Mouse (Mus musculus) limb, embryonic 15.5 days (tissue): ENCODE measurements around the gene Ptpn14. TPM values are rescaled to one million over a fixed set of nuclear protein-coding genes. Genes with fewer than 3 reads are reported as not detected.

Experiments used
- ATAC-seq: fragments of 200-750 bp; cut with Nextera tagmentation; 2 replicates; pipeline ENCODE4 v1.8.0; 2017; ENCODE audit warnings: low read depth, moderate TSS enrichment; ENCODE audit not compliant: insufficient number of reproducible peaks, low FRiP score, low TSS enrichment
- H3K27ac ChIP-seq: fragments of 300-500 bp; sonication (generic); 2 replicates; pipeline ENCODE4 v1.5.1; 2015; ENCODE audit warnings: moderate library complexity, mild to moderate bottlenecking, inconsistent platforms
- H3K27me3 ChIP-seq: fragments of 300-500 bp; sonication (generic); 2 replicates; pipeline ENCODE4 v1.6.1; 2015; ENCODE audit warnings: inconsistent platforms
- H3K36me3 ChIP-seq: fragments of 300-500 bp; sonication (generic); 2 replicates; pipeline ENCODE4 v1.6.1; 2015; ENCODE audit warnings: inconsistent platforms
- H3K4me1 ChIP-seq: fragments of 300-500 bp; sonication (generic); 2 replicates; pipeline ENCODE4 v1.6.1; 2015; ENCODE audit warnings: inconsistent platforms
- H3K4me2 ChIP-seq: fragments of 300-500 bp; sonication (generic); 2 replicates; pipeline ENCODE4 v1.6.1; 2015; ENCODE audit warnings: mild to moderate bottlenecking, inconsistent platforms
- H3K4me3 ChIP-seq: fragments of 300-500 bp; sonication (generic); 2 replicates; pipeline ENCODE4 v1.5.1; 2015; ENCODE audit warnings: mild to moderate bottlenecking, inconsistent platforms
- H3K9ac ChIP-seq: fragments of 300-500 bp; sonication (generic); 2 replicates; pipeline ENCODE4 v1.6.1; 2015; ENCODE audit warnings: inconsistent platforms
- H3K9me3 ChIP-seq: fragments of 300-500 bp; sonication (generic); 2 replicates; pipeline ENCODE4 v1.6.1; 2016; ENCODE audit warnings: inconsistent platforms
- WGBS: fragments of 180-500 bp; shearing (Covaris S2); methylation state at CpG from one replicate; pipeline ENCODE4 v1.1.7; 2015; 5-methylcytosine and 5-hydroxymethylcytosine counted together
- polyA plus RNA-seq: library from polyadenylated mRNA; unstranded; fragments of >200 nt; fragmentation: Nextera tagmentation; extraction: Ambion mirVana; gene quantifications from 2 replicates; pipeline ENCODE4 v1.2.1, GENCODE M21; 2015

Ptpn14 gene
- polyA plus RNA-seq, 1 experiment from 2014 or later: 11.8 TPM

- no peaks in the 10 kb centered on the region for H3K36me3 ChIP-seq
- H3K4me2 ChIP-seq: peak overlapping the region; percentile 69
- H3K9ac ChIP-seq: peak overlapping the region; percentile 70
- peaks cover 49% of the 10 kb centered on the region for H3K4me1 ChIP-seq
- ATAC-seq: peak; percentile 82
- no peaks in the 10 kb centered on the region for H3K9me3 ChIP-seq
- no peaks in the 10 kb centered on the region for H3K27me3 ChIP-seq
- under 1% methylated on average over 22 of the region's 22 CpGs for WGBS
- H3K4me3 ChIP-seq: peak overlapping the region; percentile 70
- H3K27ac ChIP-seq: peak overlapping the region; percentile 98
Observed at GRCm38 (mm10) chr1:189727346-189727883, 653 bp upstream of the Ptpn14 start.

- H3K27me3 ChIP-seq: no peaks in the 10 kb centered on the region
- no peaks in the 10 kb centered on the region; the same call in 1 of the 2 replicates for H3K36me3 ChIP-seq
- H3K9ac ChIP-seq: peak overlapping the region; percentile 85
- H3K4me1 ChIP-seq: peaks cover 54% of the 10 kb centered on the region
- peak overlapping the region; percentile 70 for H3K4me3 ChIP-seq
- peak overlapping the region; percentile 98 for H3K27ac ChIP-seq
- H3K4me2 ChIP-seq: peak overlapping the region; percentile 69
- no peaks in the 10 kb centered on the region for H3K9me3 ChIP-seq
- WGBS: under 1% methylated on average over 15 of the region's 15 CpGs
- no peak for ATAC-seq
Observed at GRCm38 (mm10) chr1:189728784-189729115, 682 bp downstream of the Ptpn14 start.

- WGBS: 11% methylated on average over 17 of the region's 17 CpGs
- Histone ChIP-seq H3K4me1 (peaks cover 54% of the 10 kb centered on the region), H3K9me3 (no peaks in the 10 kb centered on the region), H3K9ac (peak overlapping the region; percentile 85), H3K36me3 (no peaks in the 10 kb centered on the region; the same call in 1 of the 2 replicates), H3K27me3 (no peaks in the 10 kb centered on the region), H3K27ac (peak overlapping the region; percentile 98), H3K4me3 (peak overlapping the region; percentile 70), H3K4me2 (peak overlapping the region; percentile 69)
- no peak for ATAC-seq
Observed at GRCm38 (mm10) chr1:189729141-189729815, 1.2 kb downstream of the Ptpn14 start.

GRCm38 (mm10) chr1:189731697-189732096 is 3.6 kb downstream of the Ptpn14 start:
- no peaks in the 10 kb centered on the region; the same call in 1 of the 2 replicates for H3K36me3 ChIP-seq
- H3K4me1 ChIP-seq: peaks cover 47% of the 10 kb centered on the region
- WGBS: 55% methylated on average over 10 of the region's 10 CpGs
- no peak overlapping the region for H3K9ac ChIP-seq
- H3K9me3 ChIP-seq: no peaks in the 10 kb centered on the region
- no peak overlapping the region for H3K4me3 ChIP-seq
- ATAC-seq: no peak
- 0 out of 2 replicates have a peak overlapping the region, but pooled peaks have one; percentile 10 for H3K4me2 ChIP-seq
- H3K27me3 ChIP-seq: no peaks in the 10 kb centered on the region
- H3K27ac ChIP-seq: peak overlapping the region; percentile 43; the same call in 1 of the 2 replicates

GRCm38 (mm10) chr1:189732156-189732555 is 4.1 kb downstream of the Ptpn14 start:
- H3K27ac ChIP-seq: peak overlapping the region; percentile 23
- ATAC-seq: no peak
- H3K27me3 ChIP-seq: no peaks in the 10 kb centered on the region
- 61% methylated on average over 8 of the region's 8 CpGs for WGBS
- H3K9me3 ChIP-seq: no peaks in the 10 kb centered on the region
- H3K4me2 ChIP-seq: no peak overlapping the region
- peaks cover 42% of the 10 kb centered on the region for H3K4me1 ChIP-seq
- H3K9ac ChIP-seq: no peak overlapping the region
- no peaks in the 10 kb centered on the region; the same call in 1 of the 2 replicates for H3K36me3 ChIP-seq
- no peak overlapping the region for H3K4me3 ChIP-seq

- H3K9ac ChIP-seq: no peak overlapping the region
- H3K4me2 ChIP-seq: no peak overlapping the region
- H3K27ac ChIP-seq: no peak overlapping the region
- H3K4me3 ChIP-seq: no peak overlapping the region
- peaks cover 7% of the 10 kb centered on the region; the same call in 1 of the 2 replicates for H3K4me1 ChIP-seq
- 0 out of 2 replicates have a peak, but pooled peaks cover 5% of the 10 kb centered on the region for H3K36me3 ChIP-seq
- H3K27me3 ChIP-seq: no peaks in the 10 kb centered on the region
- ATAC-seq: no peak
- no peaks in the 10 kb centered on the region for H3K9me3 ChIP-seq
- WGBS: 88% methylated on average over 7 of the region's 7 CpGs
Observed at GRCm38 (mm10) chr1:189740075-189740474, 12.0 kb downstream of the Ptpn14 start.

GRCm38 (mm10) chr1:189742041-189742440 is 14.0 kb downstream of the Ptpn14 start:
- H3K36me3 ChIP-seq: 0 out of 2 replicates have a peak, but pooled peaks cover 5% of the 10 kb centered on the region
- H3K4me3 ChIP-seq: no peak overlapping the region
- H3K9ac ChIP-seq: no peak overlapping the region
- no peaks in the 10 kb centered on the region for H3K9me3 ChIP-seq
- peaks cover 21% of the 10 kb centered on the region; the same call in 1 of the 2 replicates for H3K4me1 ChIP-seq
- no peaks in the 10 kb centered on the region for H3K27me3 ChIP-seq
- 86% methylated on average over 5 of the region's 5 CpGs for WGBS
- H3K27ac ChIP-seq: no peak overlapping the region
- no peak overlapping the region for H3K4me2 ChIP-seq
- ATAC-seq: no peak

GRCm38 (mm10) chr1:189743136-189743535 is 15.1 kb downstream of the Ptpn14 start:
- 0 out of 2 replicates have a peak, but pooled peaks cover 5% of the 10 kb centered on the region for H3K36me3 ChIP-seq
- no peaks in the 10 kb centered on the region for H3K27me3 ChIP-seq
- no peak for ATAC-seq
- WGBS: 77% methylated on average over 5 of the region's 5 CpGs
- H3K4me3 ChIP-seq: no peak overlapping the region
- H3K27ac ChIP-seq: no peak overlapping the region
- peaks cover 22% of the 10 kb centered on the region; the same call in 1 of the 2 replicates for H3K4me1 ChIP-seq
- no peak overlapping the region for H3K9ac ChIP-seq
- no peak overlapping the region for H3K4me2 ChIP-seq
- H3K9me3 ChIP-seq: no peaks in the 10 kb centered on the region

- Histone ChIP-seq H3K27me3 (no peaks in the 10 kb centered on the region), H3K4me1 (peaks cover 27% of the 10 kb centered on the region), H3K9me3 (no peaks in the 10 kb centered on the region), H3K4me3 (no peak overlapping the region), H3K4me2 (no peak overlapping the region), H3K9ac (no peak overlapping the region), H3K36me3 (no peaks in the 10 kb centered on the region), H3K27ac (no peak overlapping the region)
- no peak for ATAC-seq
- 34% methylated on average over 4 of the region's 4 CpGs for WGBS
Observed at GRCm38 (mm10) chr1:189744914-189745710, 17.0 kb downstream of the Ptpn14 start.

GRCm38 (mm10) chr1:189746520-189746919 is 18.5 kb downstream of the Ptpn14 start:
- ATAC-seq: no peak
- peak overlapping the region; percentile 47; the same call in 1 of the 2 replicates for H3K27ac ChIP-seq
- WGBS: 45% methylated on average over 4 of the region's 4 CpGs
- H3K4me2 ChIP-seq: no peak overlapping the region
- H3K9me3 ChIP-seq: no peaks in the 10 kb centered on the region
- H3K4me3 ChIP-seq: no peak overlapping the region
- peaks cover 28% of the 10 kb centered on the region for H3K4me1 ChIP-seq
- H3K9ac ChIP-seq: no peak overlapping the region
- H3K27me3 ChIP-seq: no peaks in the 10 kb centered on the region
- no peaks in the 10 kb centered on the region for H3K36me3 ChIP-seq

- no peaks in the 10 kb centered on the region for H3K27me3 ChIP-seq
- H3K4me3 ChIP-seq: no peak overlapping the region
- no peak overlapping the region for H3K4me2 ChIP-seq
- no peak for ATAC-seq
- H3K36me3 ChIP-seq: 0 out of 2 replicates have a peak, but pooled peaks cover 2% of the 10 kb centered on the region
- H3K9ac ChIP-seq: no peak overlapping the region
- peak overlapping the region; percentile 47; the same call in 1 of the 2 replicates for H3K27ac ChIP-seq
- H3K4me1 ChIP-seq: peaks cover 28% of the 10 kb centered on the region
- no peaks in the 10 kb centered on the region for H3K9me3 ChIP-seq
- 89% methylated on average over 4 of the region's 4 CpGs for WGBS
Observed at GRCm38 (mm10) chr1:189749789-189750188, 21.7 kb downstream of the Ptpn14 start.
